ENCODE assay signal across 9 mouse cellular contexts in the genomic region with DNA sequence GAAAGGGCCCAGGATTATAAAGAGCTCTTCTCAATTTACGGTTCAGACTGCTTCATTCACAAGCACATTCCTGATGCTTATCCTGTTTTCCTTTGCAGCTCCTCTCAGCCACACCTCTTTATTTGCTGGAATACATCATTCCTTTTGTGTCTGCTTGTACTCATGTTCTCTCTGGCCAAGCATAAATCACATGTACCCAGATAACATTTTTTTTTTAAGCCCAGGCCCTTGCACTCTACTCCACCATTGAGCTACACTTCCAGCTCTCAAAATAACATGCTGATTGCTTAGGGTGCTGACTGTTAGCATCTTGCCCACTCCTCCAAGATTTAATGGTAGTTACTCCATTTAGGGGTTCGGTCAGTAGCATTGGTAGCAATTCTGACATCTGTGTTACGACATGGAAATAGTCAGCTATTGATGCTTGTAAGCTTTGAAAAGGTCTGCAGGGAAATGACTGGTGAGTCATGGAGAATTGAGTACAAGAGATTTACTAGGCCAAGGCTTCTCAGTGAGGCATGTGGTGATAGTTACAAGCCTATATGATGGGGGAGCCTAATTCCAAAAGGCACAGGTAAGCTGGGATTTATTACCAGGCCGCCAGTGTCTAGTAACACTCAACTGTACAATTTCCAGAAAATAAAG. TPM values are rescaled to one million over a fixed set of nuclear protein-coding genes. Genes with fewer than 3 reads are reported as not detected.
DNase-seq lines count a peak whose midpoint lies in the region; ATAC-seq and TF ChIP-seq lines count a peak whose summit lies in the region.
"Had no signal": no experiment of that assay in that cellular context is flagged by ENCODE, and none has a peak within 500 bp of the region (broad histone marks: within the 10 kb centered on the region; RNA-seq: fewer than 3 reads in every experiment).

No protein-coding gene starts in this region.

- H3K9me3 ChIP-seq in embryonic facial prominence, embryonic 15.5 days (replicated peaks) = no peaks in the 10 kb centered on the region
- no peaks in the 10 kb centered on the region for H3K9me3 ChIP-seq in intestine, postnatal 0 days (ENCODE audit: control insufficient read depth)
- H3K9me3 ChIP-seq in neural tube, embryonic 13.5 days = no peaks in the 10 kb centered on the region

- TF ChIP-seq CTCF in layer of hippocampus, adult 2 months (conservative IDR thresholded peaks at IDR 0.05) = no peak
- TF ChIP-seq CTCF in intestine, postnatal 0 days (IDR thresholded peaks at IDR 0.05; ENCODE audit: low read depth) = no peak

- H3K4me3 ChIP-seq in layer of hippocampus, adult 2 months = peak overlapping the region; percentile 98
- H3K4me3 ChIP-seq in embryonic facial prominence, embryonic 15.5 days (replicated peaks) = peak overlapping the region; percentile 68
- no peak overlapping the region for H3K4me3 ChIP-seq in intestine, postnatal 0 days (ENCODE audit: low read depth, low read length)
- peak overlapping the region; percentile 89 for H3K4me3 ChIP-seq in neural tube, embryonic 13.5 days

- peaks cover 21% of the 10 kb centered on the region for H3K4me1 ChIP-seq in embryonic facial prominence, embryonic 15.5 days
- H3K4me1 ChIP-seq in intestine, postnatal 0 days (replicated peaks; ENCODE audit: control insufficient read depth, insufficient read depth, low read length) = no peaks in the 10 kb centered on the region
- H3K4me1 ChIP-seq in neural tube, embryonic 13.5 days (replicated peaks) = peaks cover 34% of the 10 kb centered on the region

- ATAC-seq in embryonic facial prominence, embryonic 15.5 days (ENCODE audit: insufficient number of reproducible peaks, low FRiP score, low TSS enrichment, low read depth) = no peak
- ATAC-seq in intestine, postnatal 0 days = no peak
- no peak for ATAC-seq in neural tube, embryonic 13.5 days (ENCODE audit: low read depth)

- no peak for DNase-seq in layer of hippocampus, adult 2 months (ENCODE audit: low spot score in 2 of 2)
- no peak for DNase-seq in layer of hippocampus, adult 8-10 months (ENCODE audit: low spot score in 2 of 2)
- no peak for DNase-seq in c-Kit-positive CD71-positive TER-119-positive erythroid progenitor cells, embryonic 14.5 days (ENCODE audit: low spot score)
- no peak for DNase-seq in adrenal gland, adult 8-10 months
- no peak for DNase-seq in urinary bladder, postnatal 25 days (ENCODE audit: low spot score)
- DNase-seq: gastrocnemius, postnatal 14 days had no signal

- H3K9ac ChIP-seq in embryonic facial prominence, embryonic 15.5 days = no peak overlapping the region
- no peak overlapping the region for H3K9ac ChIP-seq in intestine, postnatal 0 days (ENCODE audit: low read depth, low read length)
- H3K9ac ChIP-seq in neural tube, embryonic 13.5 days = peak overlapping the region; percentile 90

- H3K27ac ChIP-seq in layer of hippocampus, adult 2 months = peak overlapping the region; percentile 95; the same call in 1 of the 2 replicates
- no peak overlapping the region for H3K27ac ChIP-seq in embryonic facial prominence, embryonic 15.5 days (replicated peaks)
- no peak overlapping the region for H3K27ac ChIP-seq in intestine, postnatal 0 days (ENCODE audit: low read depth, low read length)
- H3K27ac ChIP-seq in neural tube, embryonic 13.5 days (replicated peaks) = no peak overlapping the region

- peak overlapping the region; percentile 71 for H3K4me2 ChIP-seq in embryonic facial prominence, embryonic 15.5 days (replicated peaks)
- peak overlapping the region; percentile 76 for H3K4me2 ChIP-seq in intestine, postnatal 0 days (replicated peaks; ENCODE audit: low read depth)
- H3K4me2 ChIP-seq in neural tube, embryonic 13.5 days = peak overlapping the region; percentile 70

- 70% methylated on average over 4 of the region's 4 CpGs for WGBS in embryonic facial prominence, embryonic 15.5 days
- WGBS in intestine, postnatal 0 days = 68% methylated on average over 4 of the region's 4 CpGs
- WGBS in neural tube, embryonic 13.5 days = 55% methylated on average over 4 of the region's 4 CpGs

- peaks cover 12% of the 10 kb centered on the region for H3K36me3 ChIP-seq in embryonic facial prominence, embryonic 15.5 days
- H3K36me3 ChIP-seq in intestine, postnatal 0 days (ENCODE audit: control insufficient read depth, insufficient read depth) = peaks cover 16% of the 10 kb centered on the region
- H3K36me3 ChIP-seq in neural tube, embryonic 13.5 days = peaks cover 26% of the 10 kb centered on the region

- no peaks in the 10 kb centered on the region for H3K27me3 ChIP-seq in embryonic facial prominence, embryonic 15.5 days
- H3K27me3 ChIP-seq in intestine, postnatal 0 days (replicated peaks; ENCODE audit: control insufficient read depth, insufficient read depth, low read length) = no peaks in the 10 kb centered on the region
- H3K27me3 ChIP-seq in neural tube, embryonic 13.5 days = no peaks in the 10 kb centered on the region

RNA-seq across cellular contexts. Expression of a gene that starts 1.2 kb away (rescaled TPM):
- total RNA-seq in layer of hippocampus, adult 2 months (2021) = not detected
- 1 to 10 TPM in 2 of 4 experiments, not detected in 2; 1.3 to 1.6 TPM for total RNA-seq in layer of hippocampus, adult 8-10 months (2022)
- polyA plus RNA-seq in embryonic facial prominence, embryonic 15.5 days (2015; fragmentation: Nextera tagmentation; extraction: Ambion mirVana) = not detected in 2 replicates
- polyA plus RNA-seq in intestine, postnatal 0 days (2015; fragmentation: Nextera tagmentation; extraction: Ambion mirVana) = not detected in 2 replicates
- polyA plus RNA-seq in neural tube, embryonic 13.5 days (2015; fragmentation: Nextera tagmentation; extraction: Ambion mirVana) = not detected in 2 replicates
- under 1 TPM in 1 of 4 experiments, not detected in 3; 0.75 TPM for total RNA-seq in adrenal gland, adult 8-10 months (2022)
- total RNA-seq: gastrocnemius, postnatal 14 days had no signal

RNA-seq across cellular contexts. Expression of a gene that starts 2.0 kb away (rescaled TPM):
- 10 to 100 TPM; 62.1 to 63.7 TPM for total RNA-seq in layer of hippocampus, adult 2 months (2021)
- 10 to 100 TPM; 53.8 to 68.3 (median 56.4) TPM for total RNA-seq in layer of hippocampus, adult 8-10 months (2022)
- polyA plus RNA-seq in embryonic facial prominence, embryonic 15.5 days (2015; fragmentation: Nextera tagmentation; extraction: Ambion mirVana) = 31.6 and 39.4 TPM in 2 replicates
- polyA plus RNA-seq in intestine, postnatal 0 days (2015; fragmentation: Nextera tagmentation; extraction: Ambion mirVana) = 14.5 and 15.6 TPM in 2 replicates
- 33.3 and 35.3 TPM in 2 replicates for polyA plus RNA-seq in neural tube, embryonic 13.5 days (2015; fragmentation: Nextera tagmentation; extraction: Ambion mirVana)
- total RNA-seq in adrenal gland, adult 8-10 months (2022) = 10 to 100 TPM; 33.1 to 50.4 (median 42.2) TPM

RNA-seq across cellular contexts. Expression of a gene that starts 20.1 kb away (rescaled TPM):
- under 1 TPM; 0.20 to 0.25 TPM for total RNA-seq in layer of hippocampus, adult 2 months (2021)
- total RNA-seq in layer of hippocampus, adult 8-10 months (2022) = under 1 TPM in 3 of 4 experiments, not detected in 1; 0.20 to 0.41 (median 0.25) TPM
- polyA plus RNA-seq in embryonic facial prominence, embryonic 15.5 days (2015; fragmentation: Nextera tagmentation; extraction: Ambion mirVana) = 7.6 and 10.9 TPM in 2 replicates
- not detected in 2 replicates for polyA plus RNA-seq in intestine, postnatal 0 days (2015; fragmentation: Nextera tagmentation; extraction: Ambion mirVana)
- 0.10 and 1.1 TPM in 2 replicates for polyA plus RNA-seq in neural tube, embryonic 13.5 days (2015; fragmentation: Nextera tagmentation; extraction: Ambion mirVana)
- under 1 TPM in 1 of 4 experiments, not detected in 3; 0.05 TPM for total RNA-seq in adrenal gland, adult 8-10 months (2022)

RNA-seq across cellular contexts. Expression of a gene that starts 47.2 kb away (rescaled TPM):
- total RNA-seq in layer of hippocampus, adult 2 months (2021) = 1 to 10 TPM; 5.3 to 6.6 TPM
- total RNA-seq in layer of hippocampus, adult 8-10 months (2022) = 10 to 100 TPM in 1 of 4 experiments, 1 to 10 TPM in 3; 3.8 to 10.8 (median 6.7) TPM
- 31.7 and 35.8 TPM in 2 replicates for polyA plus RNA-seq in embryonic facial prominence, embryonic 15.5 days (2015; fragmentation: Nextera tagmentation; extraction: Ambion mirVana)
- polyA plus RNA-seq in intestine, postnatal 0 days (2015; fragmentation: Nextera tagmentation; extraction: Ambion mirVana) = 598 and 670 TPM in 2 replicates
- polyA plus RNA-seq in neural tube, embryonic 13.5 days (2015; fragmentation: Nextera tagmentation; extraction: Ambion mirVana) = 1.2 and 2.2 TPM in 2 replicates
- total RNA-seq in adrenal gland, adult 8-10 months (2022) = 100 to 1,000 TPM in 1 of 4 experiments, 10 to 100 TPM in 1, 1 to 10 TPM in 2; 5.5 to 130 (median 37.7) TPM
